ENCODE assay signal across 18 mouse cellular contexts in genomic region chr13:51968103-51968502, GRCm38 (mm10).
A peak's percentile ranks its signal among the peaks of the same experiment; 100 is the strongest.
DNase-seq lines count a peak whose midpoint lies in the region; TF ChIP-seq lines count a peak whose summit lies in the region.
"Had no signal": no experiment of that assay in that cellular context is flagged by ENCODE, and none has a peak within 500 bp of the region (broad histone marks: within the 10 kb centered on the region; RNA-seq: fewer than 3 reads in every experiment).

No protein-coding gene starts in this region.

- no peaks in the 10 kb centered on the region for H3K79me2 ChIP-seq in myocyte (ENCODE audit: control insufficient read depth, insufficient read depth)

- peak overlapping the region; percentile 42 for H3K27ac ChIP-seq in heart, embryonic 10.5 days
- no peak overlapping the region for H3K27ac ChIP-seq in layer of hippocampus, adult 2 months
- H3K27ac ChIP-seq: embryonic facial prominence, embryonic 12.5 days; forebrain, embryonic 12.5 days; hindbrain, embryonic 12.5 days had no signal

- no peak overlapping the region for H3ac ChIP-seq in myocyte (ENCODE audit: control insufficient read depth, insufficient read length)

- peak overlapping the region; percentile 74 for H3K4me2 ChIP-seq in myocyte (ENCODE audit: low read depth)
- H3K4me2 ChIP-seq: embryonic facial prominence, embryonic 12.5 days; forebrain, embryonic 12.5 days; heart, embryonic 13.5 days; hindbrain, embryonic 12.5 days had no signal

- H3K4me1 ChIP-seq in heart, embryonic 10.5 days, result peaks cover 59% of the 10 kb centered on the region

- no peak for TF ChIP-seq CTCF in layer of hippocampus, adult 2 months (conservative IDR thresholded peaks at IDR 0.05)

- 84% methylated on average over 6 of the region's 6 CpGs for WGBS in heart, embryonic 10.5 days

- H3K27me3 ChIP-seq in heart, embryonic 10.5 days (ENCODE audit: insufficient read depth, poor library complexity, severe bottlenecking), result no peaks in the 10 kb centered on the region
- no peaks in the 10 kb centered on the region for H3K27me3 ChIP-seq in myocyte (ENCODE audit: control insufficient read depth, insufficient read depth, insufficient read length)
- H3K27me3 ChIP-seq: embryonic facial prominence, embryonic 12.5 days; heart, embryonic 13.5 days; Patski had no signal

- no peak for DNase-seq in heart, embryonic 10.5 days (ENCODE audit: low spot score)
- DNase-seq in heart, postnatal 25 days (ENCODE audit: low spot score), result no peak
- peak; percentile 42 for DNase-seq in lung, postnatal 10 days
- DNase-seq in lung, postnatal 14 days, result no peak
- peak; percentile 16 for DNase-seq in NIH3T3 (ENCODE audit: low read depth)
- DNase-seq in layer of hippocampus, adult 2 months (ENCODE audit: low spot score in 2 of 2), result no peak
- DNase-seq in kidney, postnatal 25 days, result no peak
- DNase-seq: cerebellum, adult 11-12 months; cerebellum, adult 9-10 months; cerebellum, postnatal 25 days; gastrocnemius, postnatal 14 days; heart, postnatal 4 days had no signal

- no peaks in the 10 kb centered on the region for H3K36me3 ChIP-seq in heart, embryonic 10.5 days
- H3K36me3 ChIP-seq in myocyte (ENCODE audit: control insufficient read depth, insufficient read depth), result no peaks in the 10 kb centered on the region
- H3K36me3 ChIP-seq: embryonic facial prominence, embryonic 12.5 days; forebrain, embryonic 12.5 days; heart, embryonic 13.5 days; hindbrain, embryonic 12.5 days had no signal

- no peak overlapping the region for H3K4me3 ChIP-seq in heart, embryonic 10.5 days
- no peak overlapping the region for H3K4me3 ChIP-seq in myocyte
- H3K4me3 ChIP-seq in layer of hippocampus, adult 2 months, result no peak overlapping the region
- H3K4me3 ChIP-seq: embryonic facial prominence, embryonic 12.5 days; forebrain, embryonic 12.5 days; heart, embryonic 13.5 days; hindbrain, embryonic 12.5 days had no signal

- no peaks in the 10 kb centered on the region for H3K9me3 ChIP-seq in heart, embryonic 10.5 days
- H3K9me3 ChIP-seq: embryonic facial prominence, embryonic 12.5 days; forebrain, embryonic 12.5 days; heart, embryonic 13.5 days; hindbrain, embryonic 12.5 days had no signal

- TF ChIP-seq POLR2A in myocyte (IDR thresholded peaks at IDR 0.05; ENCODE audit: insufficient read length, low read depth), result no peak

- intact Hi-C loops in heart, postnatal 25 days (cut with DNase I), result loop anchor here (5.0 kb wide), 1 partner anchor 79 kb away; no protein-coding TSS in a partner anchor

TF ChIP-seq in myocyte, 11 proteins besides CTCF, POLR2A, EP300 and RAD21:
- peak in 1 of 3 experiments; percentile 3 for TF ChIP-seq MYOG (IDR thresholded peaks at IDR 0.05; ENCODE audit: control insufficient read depth in 1 of 3, insufficient read depth in 1 of 3, insufficient read length in 2 of 3, low read depth in 2 of 3)
- no peak for TF ChIP-seq MYOD1 (IDR thresholded peaks at IDR 0.05; ENCODE audit: control insufficient read depth in 1 of 3, insufficient read length in 2 of 3, low read depth in 2 of 3)
- no peak for TF ChIP-seq USF1 (IDR thresholded peaks at IDR 0.05; ENCODE audit: low read depth)

Comparison
In these comparisons a context has a peak if more than half of its experiments do, and no peak if none do; other contexts are left out.
1. DNase-seq: peak in lung, postnatal 10 days (single experiment) and NIH3T3 (single experiment); none in heart, embryonic 10.5 days (single experiment), heart, postnatal 25 days (single experiment), lung, postnatal 14 days (single experiment), layer of hippocampus, adult 2 months (0 of 2) and kidney, postnatal 25 days (0 of 2).